Mouse (Mus musculus): ENCODE data around the gene Ube2e3. TPM values are rescaled to one million over a fixed set of nuclear protein-coding genes. Genes with fewer than 3 reads are reported as not detected.

Gene Ube2e3
- polyA plus RNA-seq, 3 experiments from 2014 or later: 10.6 to 13.6 (median 12.0) TPM

GRCm38 (mm10) chr2:78882743-78883433, 15.0 kb downstream of the Ube2e3 start:
- ATAC-seq: no peak

GRCm38 (mm10) chr2:78886446-78886845, 18.5 kb downstream of the Ube2e3 start:
- ATAC-seq: no peak

GRCm38 (mm10) chr2:78888190-78888589, 20.3 kb downstream of the Ube2e3 start:
- ATAC-seq: no peak

GRCm38 (mm10) chr2:78895216-78895615, 27.3 kb downstream of the Ube2e3 start:
- no peak for ATAC-seq

- ATAC-seq: no peak
Measured at GRCm38 (mm10) chr2:78905916-78906315, 38.0 kb downstream of the Ube2e3 start.

- no peak for ATAC-seq
Measured at GRCm38 (mm10) chr2:78911516-78911915, 43.6 kb downstream of the Ube2e3 start.

GRCm38 (mm10) chr2:78914861-78915260, 46.9 kb downstream of the Ube2e3 start:
- peak; percentile 50 for ATAC-seq

- no peak for ATAC-seq
Measured at GRCm38 (mm10) chr2:78922980-78923674, 55.2 kb downstream of the Ube2e3 start.

GRCm38 (mm10) chr2:78925807-78926206, 57.9 kb downstream of the Ube2e3 start:
- no peak for ATAC-seq

GRCm38 (mm10) chr2:78927625-78928024, 59.7 kb downstream of the Ube2e3 start:
- ATAC-seq: no peak

- no peak for ATAC-seq
Measured at GRCm38 (mm10) chr2:78928080-78928479, 60.2 kb downstream of the Ube2e3 start.

- ATAC-seq: peak; percentile 72
Measured at GRCm38 (mm10) chr2:78931358-78931757, 63.4 kb downstream of the Ube2e3 start.

- ATAC-seq: peak; percentile 59
Measured at GRCm38 (mm10) chr2:78959451-78959850, 91.5 kb downstream of the Ube2e3 start.

GRCm38 (mm10) chr2:78960288-78960687, 92.4 kb downstream of the Ube2e3 start:
- peak; percentile 29 for ATAC-seq

- no peak for ATAC-seq
Measured at GRCm38 (mm10) chr2:78961023-78961422, 93.1 kb downstream of the Ube2e3 start.

GRCm38 (mm10) chr2:78961580-78961979, 93.7 kb downstream of the Ube2e3 start:
- ATAC-seq: peak; percentile 77

GRCm38 (mm10) chr2:78964995-78965394, 97.1 kb downstream of the Ube2e3 start:
- peak; percentile 20 for ATAC-seq

- no peak for ATAC-seq
Measured at GRCm38 (mm10) chr2:78965396-78965795, 97.5 kb downstream of the Ube2e3 start.

- ATAC-seq: no peak
Measured at GRCm38 (mm10) chr2:78970088-78970487, 102.2 kb downstream of the Ube2e3 start.

Measured in inflammation-experienced regulatory T-cells, adult 6 months (primary cell).